Mouse (Mus musculus) spleen, postnatal 14 days (tissue): Measurements from ENCODE around the gene Gm20937.
"Not testable (repeated sequence)": the region's sequence is repeated elsewhere in the genome, so short reads cannot be mapped to it uniquely, and the experiment has no call there.

Source experiments
- DNase-seq, 2 experiments: peaks; one replicate each; pipeline ENCODE4 v3.0.0; 2021 to 2022; ENCODE audit warnings: low spot score in 2 of 2

The Gm20937 gene

GRCm38 (mm10) chrY:68294798-68295197 is at the start of gene Gm20937:
Gene Gm20937, minus strand, starts transcription at chrY:68294898.
- DNase-seq, result not testable (repeated sequence)
